Mouse (Mus musculus): ENCODE results near the gene Ccr1l1.
"Not testable (repeated sequence)": the region's sequence is repeated elsewhere in the genome, so short reads cannot be mapped to it uniquely, and the experiment has no call there.

Ccr1l1 gene

GRCm38 (mm10) chr9:123978308-123978707, at the start of gene Ccr1l1:
TSS of gene Ccr1l1 (minus strand) at chr9:123978408.
- no peak for DNase-seq

DNA sequence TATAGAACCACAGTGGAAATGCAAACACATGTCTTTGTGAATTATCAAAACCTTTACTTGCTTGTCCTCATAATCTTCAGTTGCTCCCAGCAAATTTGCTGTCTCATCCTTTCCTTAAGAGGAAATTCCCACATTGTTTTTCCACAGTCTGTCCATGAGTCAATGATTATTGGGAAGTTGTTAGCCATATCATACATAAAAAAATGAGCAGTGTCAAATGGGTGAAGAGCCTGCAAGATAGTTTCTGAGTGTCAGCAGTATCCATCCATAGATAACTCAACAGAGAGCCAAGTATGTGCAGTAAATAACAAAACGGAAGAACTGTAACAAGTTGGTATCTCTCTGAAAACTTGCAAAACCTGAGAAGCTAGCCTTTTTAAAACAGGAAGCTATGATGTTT, 43.5 kb upstream of the Ccr1l1 start, which contains the start of gene Ccr3:
Gene Ccr3, plus strand, starts transcription at position 301 of the 400 bp plus-strand sequence.
- DNase-seq: no peak

DNA sequence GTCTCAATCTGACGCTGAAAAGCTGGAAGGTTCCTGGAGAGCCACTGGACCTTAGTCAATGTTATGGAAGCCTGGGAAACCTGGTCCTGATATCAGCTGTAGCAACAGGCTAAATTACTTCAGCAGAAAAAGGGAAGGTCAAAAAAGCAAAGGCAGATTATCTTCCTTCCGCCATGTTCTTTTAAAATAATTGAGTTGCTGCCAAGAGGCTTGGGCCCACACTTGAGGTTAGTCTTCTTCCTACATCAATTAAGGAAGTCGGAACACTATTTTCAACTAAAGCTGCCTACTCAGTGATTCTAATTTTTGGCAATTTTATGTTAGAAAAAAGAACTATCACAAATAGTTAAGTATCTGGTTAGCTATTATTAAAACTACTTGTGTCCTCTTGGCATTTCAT, 41.7 kb upstream of the Ccr1l1 start:
- no peak for DNase-seq

GRCm38 (mm10) chr9:124016048-124016447, 37.8 kb upstream of the Ccr1l1 start:
- no peak for DNase-seq

- DNase-seq: no peak
These were observed 36.9 kb upstream of the Ccr1l1 start for GRCm38 (mm10) chr9:124014985-124015652.

GRCm38 (mm10) chr9:124013270-124013669, 35.1 kb upstream of the Ccr1l1 start:
- no peak for DNase-seq

GRCm38 (mm10) chr9:124012691-124013090, 34.5 kb upstream of the Ccr1l1 start:
- DNase-seq: no peak

DNA sequence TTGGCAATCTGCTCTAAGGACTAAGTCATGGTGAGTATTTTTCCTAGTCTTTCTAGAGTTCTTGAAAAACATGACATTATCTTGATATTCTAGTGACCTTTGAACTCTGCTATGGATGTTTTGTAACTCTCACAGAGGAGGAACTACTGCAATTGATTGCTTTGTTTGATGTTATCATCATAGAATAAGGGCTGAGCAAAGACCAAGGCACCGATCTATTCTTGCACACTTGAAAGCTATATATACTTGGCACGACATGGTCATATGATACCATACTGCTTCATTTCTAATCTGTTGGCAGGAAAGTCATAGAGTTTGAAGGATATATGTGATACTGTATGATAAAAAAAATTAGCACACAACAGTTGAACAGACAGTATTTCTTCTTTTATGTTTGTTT, 21.6 kb upstream of the Ccr1l1 start:
- DNase-seq: no peak

GRCm38 (mm10) chr9:123997719-123998118, 19.5 kb upstream of the Ccr1l1 start:
- no peak for DNase-seq

DNA sequence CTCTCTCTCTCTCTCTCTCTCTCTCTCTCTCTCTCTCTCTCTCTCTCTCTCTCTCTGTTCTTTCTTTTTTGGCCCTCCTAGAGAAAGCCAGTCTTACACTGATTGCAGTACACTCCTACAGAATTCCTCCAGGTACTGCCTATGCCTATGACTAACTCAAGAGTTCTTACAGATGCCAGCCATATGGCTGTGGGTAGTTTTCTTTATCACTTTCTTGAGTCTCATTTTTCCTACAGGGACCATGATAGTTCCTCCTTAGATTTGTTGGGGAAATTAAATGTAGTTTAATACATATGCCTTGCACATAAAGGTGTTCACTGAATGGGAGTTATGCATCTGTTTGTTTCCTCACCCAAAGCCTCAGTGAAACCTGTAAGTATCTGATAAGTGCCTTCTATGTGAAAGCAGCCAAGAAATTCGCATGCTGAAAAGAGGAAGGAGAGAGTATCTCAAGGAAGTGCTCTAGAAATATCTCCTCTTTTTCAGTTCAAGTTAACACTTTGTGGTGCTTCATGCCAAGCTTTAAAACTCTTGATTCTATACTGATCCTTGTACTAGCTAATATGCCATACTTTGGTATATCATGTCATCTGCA, 13.2 kb upstream of the Ccr1l1 start:
- no peak for DNase-seq

DNA sequence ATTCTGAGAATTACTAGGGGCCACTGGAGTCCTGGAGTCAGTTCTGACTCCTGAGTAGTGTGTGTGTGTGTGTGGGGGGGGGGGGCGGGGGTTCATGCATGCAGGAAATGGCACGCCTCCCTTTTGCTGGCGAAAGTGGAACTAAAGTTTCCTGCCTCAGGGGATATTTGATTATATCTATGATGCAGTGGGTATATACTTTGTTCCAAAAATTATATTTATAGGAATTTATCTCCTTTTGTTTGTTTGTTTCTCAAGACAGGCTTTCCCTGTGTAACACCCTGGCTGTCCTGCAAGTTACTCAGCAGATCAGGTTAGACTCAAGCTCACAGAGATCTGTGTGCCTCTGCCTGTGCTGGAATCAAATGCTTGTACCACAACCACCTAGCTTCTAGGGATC, 11.5 kb upstream of the Ccr1l1 start:
- DNase-seq: peak; percentile 22

DNA sequence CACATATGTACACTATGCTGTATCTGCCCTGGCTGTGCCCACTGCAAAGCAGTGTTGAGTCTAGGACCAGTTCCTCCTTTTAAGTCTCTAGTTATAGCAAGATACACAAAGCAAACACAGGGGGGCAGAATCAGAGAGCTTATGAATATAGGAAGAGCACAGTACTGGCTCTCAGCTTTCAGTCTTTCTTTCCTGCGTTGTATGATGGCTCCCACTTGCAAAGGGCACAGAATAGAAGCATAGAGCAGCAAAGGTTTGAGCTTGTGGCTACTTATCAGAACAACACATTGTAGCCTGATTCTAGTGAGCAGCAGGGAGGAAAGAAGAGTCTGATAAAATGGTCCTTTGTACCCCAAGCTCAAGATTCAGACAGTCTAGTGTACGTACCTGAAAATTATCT, 8.0 kb upstream of the Ccr1l1 start:
- DNase-seq: peak; percentile 22

DNA sequence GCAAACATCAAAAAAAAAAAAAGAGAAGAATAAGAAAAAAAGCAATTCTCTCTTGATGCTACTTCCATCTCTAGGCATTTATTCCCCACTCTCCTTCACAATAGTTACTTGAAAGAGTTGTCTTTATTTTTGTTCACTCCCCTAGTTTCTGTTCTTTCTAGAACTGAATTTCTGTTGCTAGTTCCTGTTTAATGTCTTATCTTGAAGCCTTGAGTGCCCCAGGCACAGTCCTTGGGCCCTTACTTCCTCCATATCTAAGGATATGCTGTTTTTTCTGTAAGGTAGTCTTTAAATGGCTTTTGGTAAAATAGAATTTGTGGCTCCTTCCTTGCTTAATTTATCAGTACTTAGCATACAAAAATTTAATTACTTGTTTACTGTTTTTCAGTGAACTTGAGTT, 6.7 kb upstream of the Ccr1l1 start:
- no peak for DNase-seq

- DNase-seq: no peak
These were observed 4.5 kb upstream of the Ccr1l1 start for GRCm38 (mm10) chr9:123982720-123983119.

- DNase-seq: no peak
These were observed 3.7 kb upstream of the Ccr1l1 start for GRCm38 (mm10) chr9:123981909-123982308.

GRCm38 (mm10) chr9:123980858-123981475, 2.8 kb upstream of the Ccr1l1 start:
- not testable (repeated sequence) for DNase-seq

- no peak for DNase-seq
These were observed 1.1 kb downstream of the Ccr1l1 start for GRCm38 (mm10) chr9:123976876-123977663.

- DNase-seq: no peak
These were observed 2.6 kb downstream of the Ccr1l1 start for GRCm38 (mm10) chr9:123975630-123976029.

- no peak for DNase-seq
These were observed 9.8 kb downstream of the Ccr1l1 start, which contains the start of gene Ccr1 for GRCm38 (mm10) chr9:123968290-123968912. TSS of gene Ccr1 (minus strand) at chr9:123968692.

DNA sequence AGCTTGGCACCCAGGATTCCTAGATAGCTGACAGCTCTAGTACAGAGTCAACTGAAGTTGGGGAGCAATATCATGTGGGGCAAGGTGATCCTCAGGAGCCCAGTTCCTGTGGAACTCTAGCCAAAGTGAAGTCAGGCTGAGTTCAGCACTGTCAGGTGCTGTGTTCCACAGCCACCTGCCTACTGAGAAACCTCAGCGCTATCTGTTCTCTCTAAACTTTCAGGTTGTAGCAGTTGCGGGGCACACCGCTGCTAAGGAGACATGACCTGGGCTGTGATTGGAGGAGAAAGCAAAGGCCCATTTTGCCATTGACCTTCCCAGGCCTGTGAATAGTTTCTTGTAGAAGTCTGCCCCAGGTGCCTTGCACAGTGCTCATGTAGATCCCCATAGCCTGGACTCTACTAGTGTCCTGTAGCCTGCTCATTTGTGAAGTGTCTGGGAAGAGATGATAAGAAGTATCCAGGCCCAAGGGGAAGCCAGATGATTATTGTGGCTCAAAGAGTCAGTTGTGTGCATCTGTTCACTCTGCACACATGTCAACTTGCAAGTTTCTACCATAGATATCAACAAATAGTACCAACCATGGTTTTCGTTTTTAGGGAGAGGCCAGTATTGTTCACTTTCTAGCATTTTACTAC, 11.2 kb downstream of the Ccr1l1 start:
- not testable (repeated sequence) for DNase-seq

- DNase-seq: no peak
These were observed 13.4 kb downstream of the Ccr1l1 start for GRCm38 (mm10) chr9:123964776-123965175.

GRCm38 (mm10) chr9:123960161-123960560, 18.0 kb downstream of the Ccr1l1 start:
- no peak for DNase-seq

All from thymus, postnatal 4 days (tissue).